Mouse (Mus musculus): Measurements from ENCODE around the gene Gm10378. TPM values are rescaled to one million over a fixed set of nuclear protein-coding genes. Genes with fewer than 3 reads are reported as not detected.
"Not testable (repeated sequence)": the region's sequence is repeated elsewhere in the genome, so short reads cannot be mapped to it uniquely, and the experiment has no call there.

Gene Gm10378
- total RNA-seq (2021): not detected

DNA sequence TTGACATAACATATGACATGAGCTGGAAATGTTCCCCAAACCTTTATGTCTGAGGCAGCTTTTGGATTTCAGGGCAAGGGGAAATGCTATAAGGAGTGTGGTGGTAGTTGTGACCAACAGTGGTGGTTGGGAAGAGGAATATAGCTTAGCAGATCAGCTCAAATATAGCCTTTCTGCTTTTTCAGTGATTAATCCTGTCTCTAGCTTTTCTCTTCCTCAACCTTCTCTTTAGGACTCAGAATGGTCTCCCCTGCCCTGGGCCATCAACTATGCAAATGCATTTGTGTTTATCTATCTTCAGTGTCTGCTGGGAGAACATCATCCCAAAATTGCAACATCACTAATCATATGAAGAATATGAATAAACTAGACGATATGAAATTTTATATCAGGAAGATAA lies at the start of gene Gm10378:
Gene Gm10378 (plus strand): TSS at position 301 of the 400 bp plus-strand sequence.
- not testable (repeated sequence) for DNase-seq

DNA sequence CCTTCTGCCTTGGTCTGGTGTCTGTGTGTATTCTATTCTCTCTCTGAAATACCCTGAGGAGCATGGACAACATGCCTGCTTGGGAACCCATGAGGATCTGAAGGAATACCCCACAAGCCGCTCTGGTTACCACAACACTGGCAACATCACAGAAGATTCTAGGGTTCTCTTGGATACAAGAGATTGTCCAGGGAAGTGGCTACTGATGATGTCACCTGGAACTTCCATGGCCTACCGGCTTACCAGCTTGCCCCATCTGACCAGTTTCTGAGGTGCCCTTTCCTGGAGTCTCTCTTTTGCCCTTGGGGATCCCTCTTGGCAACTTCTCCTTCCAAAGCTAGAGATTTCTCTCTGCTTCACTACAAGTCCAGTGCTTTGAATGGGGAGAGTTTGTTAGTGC lies 13.9 kb upstream of the Gm10378 start, which contains the start of gene Gm3633:
Gene Gm3633 (minus strand): TSS at position 101 of the 400 bp plus-strand sequence.
- not testable (repeated sequence) for DNase-seq

Small RNA genes within 50 kb of the gene (microRNA-seq; reads per million reads assigned to microRNA genes)
- gene Gm23620 (0 reads per million in 2 experiments), gene Gm25228 (0 reads per million in 2 experiments)

Other genes with a start within 250 kb of the Gm10378 start
- gene Gm8005, start 216.3 kb upstream of the Gm10378 start, total RNA-seq (2021): not detected
- gene Gm8011, start 192.1 kb upstream of the Gm10378 start, total RNA-seq (2021): not detected
- not detected for gene Gm8020, start 153.6 kb upstream of the Gm10378 start, total RNA-seq (2021)
- not detected for gene Gm8024, start 131.7 kb upstream of the Gm10378 start, total RNA-seq (2021)
- not detected for gene Gm17124, start 56.1 kb upstream of the Gm10378 start, total RNA-seq (2021)
- not detected for gene Gm3633, start 14.0 kb upstream of the Gm10378 start, total RNA-seq (2021)
- gene Gm3015, start 112.9 kb downstream of the Gm10378 start, total RNA-seq (2021): not detected
- gene Gm10377, start 142.0 kb downstream of the Gm10378 start, total RNA-seq (2021): not detected
- not detected for gene Gm21977, start 197.5 kb downstream of the Gm10378 start, total RNA-seq (2021)

All from heart, postnatal 4 days (tissue).